7 mouse cellular contexts compared by ENCODE assay signal in genomic region chr17:25556630-25557354, GRCm38 (mm10). TPM values are rescaled to one million over a fixed set of nuclear protein-coding genes. Genes with fewer than 3 reads are reported as not detected.
DNase-seq lines count a peak whose midpoint lies in the region; ATAC-seq and TF ChIP-seq lines count a peak whose summit lies in the region.

No protein-coding gene starts in this region.

- H3K4me1 ChIP-seq in testis, adult 2 months (ENCODE audit: control insufficient read depth, insufficient read depth, low read length) = peaks cover 12% of the 10 kb centered on the region
- H3K4me1 ChIP-seq in forebrain, embryonic 16.5 days (replicated peaks; ENCODE audit: control insufficient read depth, insufficient read depth, low read length) = peaks cover 40% of the 10 kb centered on the region
- peaks cover 44% of the 10 kb centered on the region for H3K4me1 ChIP-seq in neural tube, embryonic 13.5 days (replicated peaks)

- H3K36me3 ChIP-seq in testis, adult 2 months (ENCODE audit: control insufficient read depth, insufficient read depth, low read length) = no peaks in the 10 kb centered on the region
- no peaks in the 10 kb centered on the region for H3K36me3 ChIP-seq in forebrain, embryonic 16.5 days (ENCODE audit: control insufficient read depth, insufficient read depth)
- no peaks in the 10 kb centered on the region for H3K36me3 ChIP-seq in neural tube, embryonic 13.5 days

- DNase-seq in testis, postnatal 14 days (ENCODE audit: low spot score) = no peak
- peak; percentile 49 for DNase-seq in layer of hippocampus, adult 9-10 months (ENCODE audit: low spot score)
- DNase-seq in spleen, adult 18-20 months = no peak
- no peak for DNase-seq in urinary bladder, adult 18-20 months (ENCODE audit: low spot score in 2 of 2)

- H3K4me2 ChIP-seq in forebrain, embryonic 16.5 days (ENCODE audit: low read length) = peak overlapping the region; percentile 63
- peak overlapping the region; percentile 65 for H3K4me2 ChIP-seq in neural tube, embryonic 13.5 days

- ATAC-seq in forebrain, embryonic 16.5 days = peak; percentile 53
- peak; percentile 44 for ATAC-seq in neural tube, embryonic 13.5 days (ENCODE audit: low read depth)

- H3K9ac ChIP-seq in forebrain, embryonic 16.5 days (replicated peaks; ENCODE audit: low read depth, low read length) = peak overlapping the region; percentile 65
- H3K9ac ChIP-seq in neural tube, embryonic 13.5 days = peak overlapping the region; percentile 68

- no peak for TF ChIP-seq POLR2A in testis, adult 2 months (IDR thresholded peaks at IDR 0.05; ENCODE audit: control insufficient read depth, low read depth, low read length)

- TF ChIP-seq CTCF in testis, adult 2 months (IDR thresholded peaks at IDR 0.05; ENCODE audit: control insufficient read depth, insufficient read depth, insufficient replicate concordance, low read depth, low read length) = no peak

- no peak overlapping the region for H3K27ac ChIP-seq in testis, adult 2 months (ENCODE audit: control insufficient read depth, insufficient read depth, low read depth, low read length)
- H3K27ac ChIP-seq in forebrain, embryonic 16.5 days (ENCODE audit: low read length) = peak overlapping the region; percentile 80
- peak overlapping the region; percentile 88 for H3K27ac ChIP-seq in neural tube, embryonic 13.5 days (replicated peaks)

- no peaks in the 10 kb centered on the region; the same call in 1 of the 2 replicates for H3K27me3 ChIP-seq in testis, adult 2 months (ENCODE audit: control insufficient read depth, insufficient read depth, low read length)
- H3K27me3 ChIP-seq in forebrain, embryonic 16.5 days (replicated peaks; ENCODE audit: control insufficient read depth, insufficient read depth, low read length) = no peaks in the 10 kb centered on the region
- no peaks in the 10 kb centered on the region for H3K27me3 ChIP-seq in neural tube, embryonic 13.5 days

- 11% methylated on average over 21 of the region's 21 CpGs for WGBS in forebrain, embryonic 16.5 days
- 8% methylated on average over 21 of the region's 21 CpGs for WGBS in neural tube, embryonic 13.5 days

- H3K4me3 ChIP-seq in testis, adult 2 months (ENCODE audit: control insufficient read depth, low read depth, low read length) = peak overlapping the region; percentile 14; the same call in 1 of the 2 replicates
- H3K4me3 ChIP-seq in forebrain, embryonic 16.5 days (replicated peaks; ENCODE audit: low read length) = peak overlapping the region; percentile 40
- H3K4me3 ChIP-seq in neural tube, embryonic 13.5 days = peak overlapping the region; percentile 30

- no peaks in the 10 kb centered on the region for H3K9me3 ChIP-seq in forebrain, embryonic 16.5 days (ENCODE audit: control insufficient read depth, low read length)
- H3K9me3 ChIP-seq in neural tube, embryonic 13.5 days = no peaks in the 10 kb centered on the region

RNA-seq across cellular contexts. Expression of gene Sox8, which starts 13.7 kb away (rescaled TPM):
- polyA plus RNA-seq in testis, adult 2 months (2012; rRNA removed) = 6.7 and 8.2 TPM in 2 replicates
- polyA plus RNA-seq in forebrain, embryonic 16.5 days (2015; fragmentation: Nextera tagmentation; extraction: Ambion mirVana) = 26.1 and 26.8 TPM in 2 replicates
- 10.8 and 11.6 TPM in 2 replicates for polyA plus RNA-seq in neural tube, embryonic 13.5 days (2015; fragmentation: Nextera tagmentation; extraction: Ambion mirVana)

RNA-seq across cellular contexts. Expression of gene Lmf1, which starts 22.1 kb away (rescaled TPM):
- polyA plus RNA-seq in testis, adult 2 months (2012; rRNA removed) = 87.6 and 93.5 TPM in 2 replicates
- polyA plus RNA-seq in forebrain, embryonic 16.5 days (2015; fragmentation: Nextera tagmentation; extraction: Ambion mirVana) = 18.3 and 19.4 TPM in 2 replicates
- 24.9 and 26.2 TPM in 2 replicates for polyA plus RNA-seq in neural tube, embryonic 13.5 days (2015; fragmentation: Nextera tagmentation; extraction: Ambion mirVana)

RNA-seq across cellular contexts. Expression of gene Sstr5, which starts 59.7 kb away (rescaled TPM):
- 0.04 and 0.05 TPM in 2 replicates for polyA plus RNA-seq in testis, adult 2 months (2012; rRNA removed)
- polyA plus RNA-seq in forebrain, embryonic 16.5 days (2015; fragmentation: Nextera tagmentation; extraction: Ambion mirVana) = 0.32 and 0.44 TPM in 2 replicates
- 0.39 and 0.42 TPM in 2 replicates for polyA plus RNA-seq in neural tube, embryonic 13.5 days (2015; fragmentation: Nextera tagmentation; extraction: Ambion mirVana)
